Mouse (Mus musculus): ENCODE measurements around the gene Cacna1s. TPM values are rescaled to one million over a fixed set of nuclear protein-coding genes. Genes with fewer than 3 reads are reported as not detected.
A peak's percentile ranks its signal among the peaks of the same experiment; 100 is the strongest.

Cacna1s gene
- polyA plus RNA-seq, 1 experiment from 2014 or later, result not detected

DNA sequence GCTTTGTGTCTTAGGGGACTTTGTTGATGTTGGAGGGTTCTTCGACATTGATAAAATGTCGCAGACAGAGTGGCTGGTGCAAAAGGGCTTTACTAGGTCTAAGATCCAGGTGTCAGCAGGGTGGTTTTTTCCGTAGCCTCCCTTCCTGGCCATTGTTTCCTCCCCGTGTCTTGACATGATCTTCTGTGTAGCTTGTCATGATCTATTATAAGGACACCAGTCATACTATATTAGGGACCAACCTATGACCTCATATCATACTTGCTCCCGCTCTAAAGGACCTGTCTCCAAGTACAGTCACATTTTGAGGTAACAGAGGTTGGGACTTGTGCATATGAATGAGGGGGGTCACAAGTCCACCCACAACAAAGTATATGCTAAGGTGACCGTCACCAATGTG, 108.4 kb downstream of the Cacna1s start:
- Histone ChIP-seq H3K4me2 (no peak overlapping the region), H3K9ac (no peak overlapping the region), H3K9me3 (ENCODE audit: low read depth, low read length) (no peaks in the 10 kb centered on the region), H3K4me3 (ENCODE audit: low read depth, low read length) (no peak overlapping the region), H3K36me3 (ENCODE audit: insufficient read depth) (peaks cover 72% of the 10 kb centered on the region), H3K27ac (ENCODE audit: low read depth) (no peak overlapping the region), H3K27me3 (ENCODE audit: insufficient read depth, low read length) (no peaks in the 10 kb centered on the region), H3K4me1 (ENCODE audit: insufficient read depth) (no peaks in the 10 kb centered on the region)
- no peak for TF ChIP-seq CTCF (IDR thresholded peaks at IDR 0.05; ENCODE audit: low read depth)
- no peak for ATAC-seq (ENCODE audit: insufficient read depth)
- no peak for DNase-seq
- 79% methylated on average over 6 of the region's 6 CpGs for WGBS

DNA sequence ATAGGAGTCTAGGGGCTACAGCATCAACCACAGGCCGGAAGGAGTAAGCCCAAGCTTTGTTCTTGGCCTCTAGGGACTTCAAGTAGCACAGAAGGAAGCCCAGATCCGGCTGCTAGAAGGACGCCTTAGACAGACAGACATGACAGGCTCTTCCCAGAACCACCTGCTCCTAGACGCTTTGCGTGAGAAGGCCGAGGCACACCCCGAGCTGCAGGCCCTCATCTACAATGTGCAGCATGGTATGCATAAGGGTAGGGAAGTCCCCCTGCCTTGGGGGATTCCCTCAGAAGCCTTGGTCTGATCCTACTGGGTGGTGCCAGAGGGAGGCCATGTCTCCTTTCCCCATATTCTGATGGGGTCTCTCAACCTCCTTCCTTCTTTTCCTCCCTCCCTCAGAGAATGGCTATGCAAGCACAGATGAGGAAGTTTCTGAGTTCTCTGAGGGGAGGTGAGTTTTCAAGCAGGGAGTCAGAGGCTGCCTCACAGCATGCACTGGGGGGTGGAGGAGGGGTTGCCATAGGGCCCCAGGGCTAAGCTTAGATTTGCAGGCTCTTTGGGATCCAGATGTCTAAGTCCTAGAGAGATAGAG, 108.9 kb downstream of the Cacna1s start:
- no peak for DNase-seq
- H3K4me3 ChIP-seq (ENCODE audit: low read depth, low read length), result no peak overlapping the region
- peaks cover 68% of the 10 kb centered on the region for H3K36me3 ChIP-seq (ENCODE audit: insufficient read depth)
- no peaks in the 10 kb centered on the region for H3K27me3 ChIP-seq (ENCODE audit: insufficient read depth, low read length)
- ATAC-seq (ENCODE audit: insufficient read depth), result no peak
- no peak overlapping the region for H3K4me2 ChIP-seq
- H3K9me3 ChIP-seq (ENCODE audit: low read depth, low read length), result no peaks in the 10 kb centered on the region
- no peak overlapping the region for H3K27ac ChIP-seq (ENCODE audit: low read depth)
- no peak overlapping the region for H3K9ac ChIP-seq
- H3K4me1 ChIP-seq (ENCODE audit: insufficient read depth), result no peaks in the 10 kb centered on the region
- WGBS, result 91% methylated on average over 7 of the region's 7 CpGs
- TF ChIP-seq CTCF (IDR thresholded peaks at IDR 0.05; ENCODE audit: low read depth), result no peak

DNA sequence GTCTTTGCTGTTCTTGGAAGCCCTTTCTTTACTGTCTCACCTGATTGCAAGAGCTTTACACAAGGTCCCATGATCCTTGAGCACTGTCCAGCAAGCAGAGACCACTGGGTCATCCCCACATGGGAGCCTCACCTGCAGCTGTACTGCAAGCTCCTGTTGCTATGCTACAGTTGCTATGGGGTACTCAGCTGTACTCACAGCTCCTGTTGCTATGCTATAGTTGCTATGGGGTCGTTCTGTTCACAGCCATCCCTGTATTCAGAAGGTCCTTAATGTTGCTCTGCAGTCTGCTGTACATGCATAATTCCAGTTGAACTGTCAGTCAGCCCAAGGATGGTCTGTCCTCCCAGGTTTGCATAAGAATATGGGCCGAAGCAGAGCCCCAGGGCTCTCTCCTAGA, 112.9 kb downstream of the Cacna1s start:
- Histone ChIP-seq H3K27ac (ENCODE audit: low read depth) (no peak overlapping the region), H3K4me3 (ENCODE audit: low read depth, low read length) (no peak overlapping the region), H3K4me2 (no peak overlapping the region), H3K36me3 (ENCODE audit: insufficient read depth) (peaks cover 39% of the 10 kb centered on the region), H3K9ac (no peak overlapping the region), H3K27me3 (ENCODE audit: insufficient read depth, low read length) (no peaks in the 10 kb centered on the region), H3K9me3 (ENCODE audit: low read depth, low read length) (no peaks in the 10 kb centered on the region), H3K4me1 (ENCODE audit: insufficient read depth) (no peaks in the 10 kb centered on the region)
- TF ChIP-seq CTCF (IDR thresholded peaks at IDR 0.05; ENCODE audit: low read depth), result no peak
- no peak for DNase-seq
- ATAC-seq (ENCODE audit: insufficient read depth), result no peak
- WGBS, result 59% methylated on average over 2 of the region's 2 CpGs

DNA sequence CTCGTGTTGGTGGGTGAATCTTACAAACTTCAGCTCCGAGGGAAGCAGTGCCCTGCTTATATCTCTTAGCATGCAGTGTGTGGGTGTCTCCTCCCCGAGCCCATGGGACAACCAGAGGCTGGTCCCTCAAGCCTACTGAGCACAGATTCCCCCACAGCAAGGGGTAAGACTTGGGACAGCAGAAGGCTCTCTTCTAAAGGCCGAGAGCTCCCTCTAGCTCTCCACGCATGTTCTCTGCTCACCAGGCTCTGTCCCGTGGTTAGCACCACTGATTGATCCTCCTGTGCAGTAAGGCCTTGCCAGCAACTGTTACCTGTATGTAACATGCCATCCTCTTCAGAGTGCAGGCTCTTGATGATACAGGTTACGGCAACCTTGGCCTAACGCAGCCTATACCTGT, 115.1 kb downstream of the Cacna1s start:
- Histone ChIP-seq H3K36me3 (ENCODE audit: insufficient read depth) (peaks cover 30% of the 10 kb centered on the region), H3K9ac (no peak overlapping the region), H3K9me3 (ENCODE audit: low read depth, low read length) (no peaks in the 10 kb centered on the region), H3K4me2 (no peak overlapping the region), H3K27ac (ENCODE audit: low read depth) (no peak overlapping the region), H3K27me3 (ENCODE audit: insufficient read depth, low read length) (no peaks in the 10 kb centered on the region), H3K4me3 (ENCODE audit: low read depth, low read length) (no peak overlapping the region), H3K4me1 (ENCODE audit: insufficient read depth) (no peaks in the 10 kb centered on the region)
- 69% methylated on average over 8 of the region's 8 CpGs for WGBS
- ATAC-seq (ENCODE audit: insufficient read depth) (no peak), DNase-seq (peak; percentile 63)
- peak; percentile 63 for TF ChIP-seq CTCF (IDR thresholded peaks at IDR 0.05; ENCODE audit: low read depth)

Other genes with a start within 250 kb of the Cacna1s start
- gene Lad1, start 234.2 kb upstream of the Cacna1s start, polyA plus RNA-seq (2014; fragmentation: Nextera tagmentation; extraction: Ambion mirVana), result 14.4 and 14.5 TPM in 2 replicates
- gene Tnnt2, start 216.4 kb upstream of the Cacna1s start, polyA plus RNA-seq (2014; fragmentation: Nextera tagmentation; extraction: Ambion mirVana), result 6.0 and 57.2 TPM in 2 replicates
- gene Pkp1, start 133.5 kb upstream of the Cacna1s start, polyA plus RNA-seq (2014; fragmentation: Nextera tagmentation; extraction: Ambion mirVana), result 0.09 TPM in 1 of 2 replicates, not detected in the other
- gene Igfn1, start 46.4 kb upstream of the Cacna1s start, polyA plus RNA-seq (2014; fragmentation: Nextera tagmentation; extraction: Ambion mirVana), result not detected in 2 replicates
- 72.7 and 76.3 TPM in 2 replicates for gene Tmem9, start 44.6 kb upstream of the Cacna1s start, polyA plus RNA-seq (2014; fragmentation: Nextera tagmentation; extraction: Ambion mirVana)
- not detected in 2 replicates for gene Ascl5, start 1.9 kb upstream of the Cacna1s start, polyA plus RNA-seq (2014; fragmentation: Nextera tagmentation; extraction: Ambion mirVana)
- gene Kif21b, start 78.6 kb downstream of the Cacna1s start, polyA plus RNA-seq (2014; fragmentation: Nextera tagmentation; extraction: Ambion mirVana), result 3.8 and 4.1 TPM in 2 replicates
- 0.18 TPM in 1 of 2 replicates, not detected in the other for gene Mroh3, start 160.1 kb downstream of the Cacna1s start, polyA plus RNA-seq (2014; fragmentation: Nextera tagmentation; extraction: Ambion mirVana)
- gene Inava, start 181.5 kb downstream of the Cacna1s start, polyA plus RNA-seq (2014; fragmentation: Nextera tagmentation; extraction: Ambion mirVana), result 15.1 and 15.9 TPM in 2 replicates
- not detected in 2 replicates for gene Gpr25, start 208.1 kb downstream of the Cacna1s start, polyA plus RNA-seq (2014; fragmentation: Nextera tagmentation; extraction: Ambion mirVana)

All from lung, embryonic 14.5 days (tissue).